Mouse (Mus musculus) mouse embryonic stem cell (cell line): ENCODE results near the gene Grip2.

Experiments used
- in situ Hi-C, 2 experiments: fragments of 300-500 bp; cut with MboI; formaldehyde crosslinking; loops; 1 replicate in 1 of 2; 3 replicates in 1 of 2; pipeline ENCODE4 v1.14.3; 2019 to 2020; ENCODE audit warnings: low sequenced_read_pairs in 2 of 2, low pct_unique_long_range_greater_than_20kb in 1 of 2, mixed read lengths in 1 of 2; ENCODE audit not compliant: unreplicated experiment in 1 of 2

Gene Grip2

GRCm38 (mm10) chr6:91804177-91804576, 22.9 kb downstream of the Grip2 start:
- in situ Hi-C loops = no loop called here

GRCm38 (mm10) chr6:91798496-91798895, 28.6 kb downstream of the Grip2 start:
- in situ Hi-C loops = loop anchor here in 1 of 2 experiments (25.0 kb wide), 1 partner anchor 264 kb away; no protein-coding TSS in a partner anchor

DNA sequence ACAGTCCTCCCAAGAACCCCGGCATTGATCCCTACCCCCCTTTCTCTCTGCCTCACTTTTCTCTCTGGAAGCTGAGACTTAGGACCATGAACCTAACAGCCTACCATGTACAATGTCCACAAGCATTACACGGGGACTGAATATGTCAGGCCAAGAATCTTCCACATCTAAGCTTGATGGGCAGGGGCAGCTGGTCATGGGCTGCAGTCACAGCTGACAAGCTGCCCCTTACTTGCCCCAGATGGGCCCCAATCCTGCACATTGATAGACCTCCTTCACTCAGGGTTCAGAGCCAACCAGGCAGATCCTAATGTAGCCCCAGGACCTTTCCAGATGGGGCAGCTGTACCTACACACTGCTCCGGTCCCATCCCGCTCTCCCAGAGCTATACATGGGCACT, 30.3 kb downstream of the Grip2 start:
- in situ Hi-C loops = loop anchor here in 1 of 2 experiments (25.0 kb wide), 1 partner anchor 266 kb away; no protein-coding TSS in a partner anchor

DNA sequence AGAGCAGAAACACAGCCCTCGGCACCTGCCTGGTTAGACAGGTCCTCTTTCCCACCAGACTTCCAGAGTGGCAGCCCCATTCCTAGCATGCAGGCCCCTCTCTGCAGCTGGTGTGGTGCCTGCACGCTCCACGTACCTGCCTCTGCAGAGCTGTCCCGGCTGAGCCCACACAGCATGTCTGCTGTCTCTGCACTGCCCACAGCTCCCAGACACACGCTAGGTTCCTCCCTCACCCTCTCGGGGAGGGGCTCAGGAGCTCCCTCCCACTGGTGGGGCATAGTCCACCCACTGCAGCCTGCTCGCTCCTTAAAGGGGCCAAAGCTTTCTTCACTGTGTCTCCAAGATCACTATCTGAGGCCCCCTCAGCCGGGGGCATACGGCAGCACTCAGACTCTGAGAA, 31.0 kb downstream of the Grip2 start:
- in situ Hi-C loops = loop anchor here in 1 of 2 experiments (25.0 kb wide), 1 partner anchor 266 kb away; no protein-coding TSS in a partner anchor

- in situ Hi-C loops = loop anchor here in 1 of 2 experiments (25.0 kb wide), 1 partner anchor 267 kb away; no protein-coding TSS in a partner anchor
These were observed 31.4 kb downstream of the Grip2 start for GRCm38 (mm10) chr6:91795640-91796039.

DNA sequence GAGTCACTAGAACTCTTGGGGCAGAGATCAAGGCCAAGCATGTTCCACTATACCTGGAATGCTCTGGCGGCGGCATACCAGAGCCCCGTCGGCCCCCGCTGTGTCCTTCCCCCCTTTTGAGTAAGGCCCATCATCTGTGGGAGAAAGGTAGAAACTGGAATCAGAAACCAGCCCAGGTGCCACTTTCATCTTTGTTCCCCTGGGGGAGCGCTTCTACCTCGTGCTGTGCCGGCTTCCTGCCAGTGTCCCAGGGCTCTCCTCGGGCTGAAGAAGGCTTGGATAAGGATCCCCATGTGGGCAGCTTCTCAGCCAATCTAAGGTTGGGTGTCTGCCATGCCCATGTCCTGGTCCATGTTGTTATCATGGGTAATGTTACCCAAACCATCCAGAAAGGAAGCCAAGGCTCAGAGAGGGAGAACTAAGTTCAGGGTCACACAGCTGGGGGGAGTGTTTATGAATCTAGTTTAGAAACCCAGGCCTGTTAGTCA, 38.7 kb downstream of the Grip2 start:
- in situ Hi-C loops = loop anchor here in 1 of 2 experiments (25.0 kb wide), 1 partner anchor 274 kb away; no protein-coding TSS in a partner anchor

DNA sequence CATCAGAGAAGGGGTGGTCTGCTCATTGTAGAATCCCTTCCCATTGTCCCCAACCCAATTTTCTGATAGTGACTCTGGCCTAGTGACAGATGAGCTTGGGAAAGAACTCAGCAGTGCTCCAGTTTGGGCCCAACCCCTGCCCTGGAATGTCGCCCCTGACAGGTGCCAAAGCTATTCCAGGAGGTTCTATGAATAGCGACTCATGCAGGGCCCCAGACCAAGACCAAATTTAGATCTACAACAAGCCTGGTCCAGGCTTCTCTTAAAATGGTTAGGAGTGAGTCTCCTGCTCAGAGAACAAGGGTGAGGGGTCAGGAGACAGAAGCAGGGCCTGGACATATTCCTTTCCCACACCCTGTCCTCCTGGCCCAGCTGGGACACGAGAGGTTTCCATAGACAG, 42.0 kb downstream of the Grip2 start:
- in situ Hi-C loops = loop anchor here in 1 of 2 experiments (25.0 kb wide), 1 partner anchor 277 kb away; no protein-coding TSS in a partner anchor

GRCm38 (mm10) chr6:91779206-91779605, 47.8 kb downstream of the Grip2 start:
- in situ Hi-C loops = loop anchor here (5.0 to 25.0 kb wide), 3 partner anchors 73 to 286 kb away; no protein-coding TSS in a partner anchor

GRCm38 (mm10) chr6:91776543-91776942, 50.5 kb downstream of the Grip2 start:
- in situ Hi-C loops = loop anchor here (5.0 to 25.0 kb wide), 3 partner anchors 76 to 288 kb away; no protein-coding TSS in a partner anchor

DNA sequence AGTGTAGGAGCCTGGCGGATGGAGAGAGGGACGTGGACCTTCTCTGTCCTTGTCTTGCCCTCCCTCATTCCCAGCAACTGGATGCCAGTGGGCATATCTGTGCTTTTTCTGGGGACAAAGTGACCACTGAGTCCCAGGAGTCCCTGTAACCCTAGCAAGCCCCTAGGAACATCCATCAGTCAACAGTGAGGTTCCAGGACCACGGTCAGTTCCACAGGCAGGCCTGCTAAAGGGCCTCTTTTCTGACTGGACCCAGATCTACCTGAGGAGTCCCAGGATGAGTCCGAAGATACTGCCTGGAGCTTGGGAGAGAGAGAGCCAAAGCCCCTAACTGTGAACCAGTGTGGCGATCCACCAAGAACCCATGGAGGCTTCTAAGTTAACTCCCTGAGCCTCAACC, 53.1 kb downstream of the Grip2 start:
- in situ Hi-C loops = loop anchor here in 1 of 2 experiments (10.0 kb wide), 1 partner anchor 291 kb away; no protein-coding TSS in a partner anchor

DNA sequence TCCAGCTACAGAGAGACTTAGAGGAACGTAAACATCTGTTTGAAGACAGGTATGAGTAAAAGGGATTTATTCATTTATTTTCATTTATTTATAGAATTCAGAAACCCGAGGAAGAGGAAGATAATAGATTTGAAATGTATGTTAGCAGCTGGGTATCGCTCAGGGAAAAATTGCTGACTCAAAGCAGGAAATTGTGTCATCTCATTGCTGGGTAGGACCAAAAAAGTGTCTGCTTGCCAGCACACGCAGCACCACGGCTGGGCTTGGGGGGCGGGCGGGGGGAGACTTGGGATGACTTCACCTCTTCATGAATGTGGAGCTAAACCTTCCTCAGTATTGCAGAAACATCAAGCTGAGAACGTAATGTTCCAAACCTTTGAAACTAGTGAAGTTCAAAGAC, 59.5 kb downstream of the Grip2 start:
- in situ Hi-C loops = no loop called here

GRCm38 (mm10) chr6:91762051-91762742, 64.9 kb downstream of the Grip2 start:
- in situ Hi-C loops = no loop called here

- in situ Hi-C loops = no loop called here
These were observed 72.2 kb downstream of the Grip2 start for GRCm38 (mm10) chr6:91754845-91755244.

- in situ Hi-C loops = no loop called here
These were observed 73.0 kb downstream of the Grip2 start for GRCm38 (mm10) chr6:91754098-91754497.

DNA sequence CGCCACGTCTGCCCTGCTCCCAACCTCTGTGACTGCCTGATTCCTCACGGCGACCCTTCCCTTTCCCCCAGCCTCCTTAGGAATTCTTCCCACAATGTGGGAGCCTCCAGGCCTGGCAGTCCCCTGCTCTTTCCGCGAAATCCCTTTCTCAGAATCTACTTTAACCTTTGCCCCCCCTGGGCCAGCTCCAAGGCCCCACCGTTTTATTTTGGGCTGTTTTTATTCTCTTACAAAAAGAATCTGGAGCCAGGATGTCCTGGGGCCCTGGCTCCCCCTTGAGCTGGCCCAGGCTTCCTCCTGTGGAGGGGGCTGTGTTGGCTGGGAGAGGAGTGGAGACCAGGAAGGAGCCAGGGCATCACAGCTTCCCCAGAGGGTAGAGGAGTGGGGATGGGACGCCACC, 74.2 kb downstream of the Grip2 start:
- in situ Hi-C loops = no loop called here

DNA sequence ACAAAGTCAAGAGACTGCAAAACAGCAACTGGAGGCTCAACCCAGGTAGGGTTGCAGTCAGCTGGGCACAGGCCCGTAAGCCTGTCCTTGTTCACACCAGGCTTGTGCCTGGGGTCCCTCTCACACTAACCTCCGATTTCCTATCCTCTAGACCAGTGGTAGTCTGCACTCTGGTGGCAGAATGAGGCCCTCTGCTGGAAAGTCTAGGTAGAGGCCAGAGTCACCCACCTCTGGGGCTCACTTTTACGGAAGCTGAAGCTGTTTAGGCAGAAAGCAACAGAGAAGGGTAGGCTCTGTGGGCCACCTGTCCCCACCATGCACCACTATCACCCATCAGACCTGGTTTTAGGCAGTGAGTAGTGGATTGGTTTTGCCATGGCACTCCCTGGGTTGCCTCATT, 76.1 kb downstream of the Grip2 start:
- in situ Hi-C loops = no loop called here

GRCm38 (mm10) chr6:91746776-91747175, 80.3 kb downstream of the Grip2 start:
- in situ Hi-C loops = loop anchor here (5.0 to 10.0 kb wide), 2 partner anchors 172 to 219 kb away; no protein-coding TSS in a partner anchor

DNA sequence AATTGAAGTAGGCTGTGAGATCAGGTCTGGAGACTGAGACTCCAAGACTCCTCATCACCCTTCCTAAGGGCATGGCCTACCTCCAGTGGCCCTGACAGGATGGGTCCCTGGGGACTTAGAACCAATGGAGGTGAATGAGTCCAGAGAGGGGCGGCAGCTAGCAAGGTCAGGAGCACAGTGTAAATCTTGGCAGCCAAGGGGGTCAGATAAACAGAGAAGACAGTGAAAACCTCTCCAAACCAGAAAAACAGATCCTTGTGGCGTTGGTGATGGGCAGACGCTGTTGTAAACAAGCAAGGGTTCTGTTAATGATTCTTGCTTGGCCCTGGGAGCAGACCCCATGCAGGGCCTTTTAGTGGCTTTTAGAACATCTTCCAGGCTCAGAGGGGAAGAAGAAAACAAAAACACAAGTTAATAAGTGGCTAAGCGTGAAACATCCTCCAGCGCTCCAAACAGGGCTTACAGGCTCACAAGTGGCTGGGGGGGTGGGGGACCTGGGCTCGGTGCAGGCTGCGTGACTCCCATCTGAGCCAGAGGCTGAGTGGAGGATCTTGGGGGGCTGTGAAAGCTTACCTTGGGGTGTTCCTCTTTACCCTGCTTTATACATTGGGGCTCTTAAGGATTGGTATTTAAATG, 81.0 kb downstream of the Grip2 start:
- in situ Hi-C loops = loop anchor here (5.0 to 10.0 kb wide), 2 partner anchors 171 to 219 kb away; no protein-coding TSS in a partner anchor

- in situ Hi-C loops = loop anchor here (5.0 to 10.0 kb wide), 2 partner anchors 170 to 218 kb away; no protein-coding TSS in a partner anchor
These were observed 81.8 kb downstream of the Grip2 start for GRCm38 (mm10) chr6:91745246-91745645.
